Comparison of ENCODE assay signal across 8 mouse cellular contexts in the genomic region with DNA sequence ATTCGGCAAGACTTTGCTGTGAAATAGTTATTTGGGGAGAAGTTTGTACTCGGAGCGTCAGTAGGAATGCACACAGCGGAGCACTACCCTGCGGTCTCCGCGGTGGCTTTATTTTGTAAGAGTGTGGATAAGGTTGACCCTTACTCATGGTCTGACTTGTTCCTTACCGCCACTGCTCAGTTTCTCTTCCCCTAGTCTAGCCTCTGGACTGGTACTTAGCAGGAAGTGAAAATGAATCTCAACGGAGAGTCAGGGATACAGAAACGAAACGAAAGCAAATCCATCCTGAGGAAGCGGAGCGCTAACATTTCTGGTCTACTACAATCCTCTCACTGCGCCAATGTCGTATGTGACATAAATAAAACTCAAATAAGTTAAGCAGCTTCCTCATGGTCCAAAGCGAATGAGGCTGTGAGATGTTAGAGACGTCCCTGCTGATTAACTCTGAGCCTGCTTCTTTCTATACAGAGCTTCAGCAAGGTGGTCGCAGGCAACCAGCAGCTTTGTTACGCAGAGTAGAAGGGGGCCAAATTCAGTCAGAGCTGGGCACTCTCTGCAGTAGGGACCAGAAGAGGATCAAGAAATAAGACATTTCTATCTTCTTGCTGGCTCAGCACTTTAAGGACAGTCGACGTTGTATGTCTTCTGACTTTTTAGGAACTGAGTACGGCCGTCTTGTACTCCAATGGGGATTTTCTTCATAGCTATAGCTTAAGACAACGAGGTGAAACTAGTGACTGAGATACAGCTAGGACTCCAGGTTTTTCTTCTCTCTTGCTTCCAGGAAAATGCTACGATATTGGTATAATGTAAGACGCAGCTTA. TPM values are rescaled to one million over a fixed set of nuclear protein-coding genes. Genes with fewer than 3 reads are reported as not detected.
DNase-seq lines count a peak whose midpoint lies in the region; ATAC-seq lines count a peak whose summit lies in the region.

No protein-coding gene starts in this region.

- WGBS in embryonic facial prominence, embryonic 13.5 days = 73% methylated on average over 26 of the region's 26 CpGs
- WGBS in limb, embryonic 10.5 days = 77% methylated on average over 26 of the region's 26 CpGs
- 80% methylated on average over 26 of the region's 26 CpGs for WGBS in neural tube, embryonic 13.5 days

- no peak overlapping the region for H3K9ac ChIP-seq in embryonic facial prominence, embryonic 13.5 days
- H3K9ac ChIP-seq in neural tube, embryonic 13.5 days = no peak overlapping the region

- peak overlapping the region; percentile 17; the same call in 1 of the 2 replicates for H3K4me3 ChIP-seq in embryonic facial prominence, embryonic 13.5 days
- peak overlapping the region; percentile 20 for H3K4me3 ChIP-seq in limb, embryonic 10.5 days
- no peak overlapping the region for H3K4me3 ChIP-seq in neural tube, embryonic 13.5 days

- peaks cover 6% of the 10 kb centered on the region; the same call in 1 of the 2 replicates for H3K27me3 ChIP-seq in embryonic facial prominence, embryonic 13.5 days
- H3K27me3 ChIP-seq in limb, embryonic 10.5 days (ENCODE audit: low read depth, poor library complexity, severe bottlenecking) = 0 out of 2 replicates have a peak, but pooled peaks cover 9% of the 10 kb centered on the region
- peaks cover 13% of the 10 kb centered on the region for H3K27me3 ChIP-seq in neural tube, embryonic 13.5 days

- H3K4me1 ChIP-seq in embryonic facial prominence, embryonic 13.5 days = no peaks in the 10 kb centered on the region
- no peaks in the 10 kb centered on the region for H3K4me1 ChIP-seq in limb, embryonic 10.5 days
- no peaks in the 10 kb centered on the region for H3K4me1 ChIP-seq in neural tube, embryonic 13.5 days (replicated peaks)

- no peak overlapping the region for H3K27ac ChIP-seq in embryonic facial prominence, embryonic 13.5 days
- H3K27ac ChIP-seq in limb, embryonic 10.5 days = no peak overlapping the region
- H3K27ac ChIP-seq in neural tube, embryonic 13.5 days (replicated peaks) = no peak overlapping the region

- no peaks in the 10 kb centered on the region for H3K36me3 ChIP-seq in embryonic facial prominence, embryonic 13.5 days
- no peaks in the 10 kb centered on the region for H3K36me3 ChIP-seq in limb, embryonic 10.5 days
- H3K36me3 ChIP-seq in neural tube, embryonic 13.5 days = no peaks in the 10 kb centered on the region

- DNase-seq in layer of hippocampus, adult 9-11 months = peak; percentile 86
- DNase-seq in layer of hippocampus, adult 18-20 months (ENCODE audit: low spot score in 2 of 2) = no peak
- DNase-seq in limb, embryonic 10.5 days (ENCODE audit: low spot score) = no peak
- no peak for DNase-seq in cerebellum, postnatal 25 days
- no peak for DNase-seq in thymus, postnatal 10 days (ENCODE audit: low spot score in 2 of 2)
- no peak for DNase-seq in frontal cortex, postnatal 14 days (ENCODE audit: low spot score in 2 of 2)

- H3K4me2 ChIP-seq in embryonic facial prominence, embryonic 13.5 days = peak overlapping the region; percentile 32
- peak overlapping the region; percentile 18; the same call in 1 of the 2 replicates for H3K4me2 ChIP-seq in neural tube, embryonic 13.5 days

- no peaks in the 10 kb centered on the region for H3K9me3 ChIP-seq in embryonic facial prominence, embryonic 13.5 days
- H3K9me3 ChIP-seq in limb, embryonic 10.5 days (replicated peaks) = no peaks in the 10 kb centered on the region
- no peaks in the 10 kb centered on the region for H3K9me3 ChIP-seq in neural tube, embryonic 13.5 days

- no peak for ATAC-seq in embryonic facial prominence, embryonic 13.5 days (ENCODE audit: insufficient number of reproducible peaks, insufficient read depth, low FRiP score, low TSS enrichment, low read depth)
- ATAC-seq in neural tube, embryonic 13.5 days (ENCODE audit: low read depth) = no peak

RNA-seq across cellular contexts. Expression of a gene that starts 7.1 kb away (rescaled TPM):
- 1 to 10 TPM; 1.9 to 3.8 TPM for total RNA-seq in layer of hippocampus, adult 18-20 months (2021)
- polyA plus RNA-seq in embryonic facial prominence, embryonic 13.5 days (2015; fragmentation: Nextera tagmentation; extraction: Ambion mirVana) = 2.1 and 2.7 TPM in 2 replicates
- polyA plus RNA-seq in limb, embryonic 10.5 days (2016; fragmentation: Nextera tagmentation; extraction: Ambion mirVana) = 0.60 and 0.85 TPM in 2 replicates
- 1.9 and 2.1 TPM in 2 replicates for polyA plus RNA-seq in neural tube, embryonic 13.5 days (2015; fragmentation: Nextera tagmentation; extraction: Ambion mirVana)

RNA-seq across cellular contexts. Expression of a gene that starts 31.4 kb away (rescaled TPM):
- 100 to 1,000 TPM; 146 to 147 TPM for total RNA-seq in layer of hippocampus, adult 18-20 months (2021)
- polyA plus RNA-seq in embryonic facial prominence, embryonic 13.5 days (2015; fragmentation: Nextera tagmentation; extraction: Ambion mirVana) = 13.8 and 13.9 TPM in 2 replicates
- 8.2 and 10.7 TPM in 2 replicates for polyA plus RNA-seq in limb, embryonic 10.5 days (2016; fragmentation: Nextera tagmentation; extraction: Ambion mirVana)
- 2.1 and 2.7 TPM in 2 replicates for polyA plus RNA-seq in neural tube, embryonic 13.5 days (2015; fragmentation: Nextera tagmentation; extraction: Ambion mirVana)

RNA-seq across cellular contexts. Expression of a gene that starts 32.5 kb away (rescaled TPM):
- 10 to 100 TPM; 35.3 to 37.8 TPM for total RNA-seq in layer of hippocampus, adult 18-20 months (2021)
- 80.9 and 96.2 TPM in 2 replicates for polyA plus RNA-seq in embryonic facial prominence, embryonic 13.5 days (2015; fragmentation: Nextera tagmentation; extraction: Ambion mirVana)
- polyA plus RNA-seq in limb, embryonic 10.5 days (2016; fragmentation: Nextera tagmentation; extraction: Ambion mirVana) = 48.3 and 54.0 TPM in 2 replicates
- 13.1 and 17.8 TPM in 2 replicates for polyA plus RNA-seq in neural tube, embryonic 13.5 days (2015; fragmentation: Nextera tagmentation; extraction: Ambion mirVana)

RNA-seq across cellular contexts. Expression of a gene that starts 37.8 kb away (rescaled TPM):
- total RNA-seq in layer of hippocampus, adult 18-20 months (2021) = 10 to 100 TPM; 33.3 to 33.7 TPM
- 11.2 and 12.5 TPM in 2 replicates for polyA plus RNA-seq in embryonic facial prominence, embryonic 13.5 days (2015; fragmentation: Nextera tagmentation; extraction: Ambion mirVana)
- polyA plus RNA-seq in limb, embryonic 10.5 days (2016; fragmentation: Nextera tagmentation; extraction: Ambion mirVana) = 7.7 and 9.4 TPM in 2 replicates
- polyA plus RNA-seq in neural tube, embryonic 13.5 days (2015; fragmentation: Nextera tagmentation; extraction: Ambion mirVana) = 3.3 and 3.5 TPM in 2 replicates

RNA-seq across cellular contexts. Expression of a gene that starts 54.4 kb away (rescaled TPM):
- not detected for total RNA-seq in layer of hippocampus, adult 18-20 months (2021)
- polyA plus RNA-seq in embryonic facial prominence, embryonic 13.5 days (2015; fragmentation: Nextera tagmentation; extraction: Ambion mirVana) = 1.5 TPM in 1 of 2 replicates, not detected in the other
- polyA plus RNA-seq in limb, embryonic 10.5 days (2016; fragmentation: Nextera tagmentation; extraction: Ambion mirVana) = 0.41 TPM in 1 of 2 replicates, not detected in the other
- 0.38 and 0.96 TPM in 2 replicates for polyA plus RNA-seq in neural tube, embryonic 13.5 days (2015; fragmentation: Nextera tagmentation; extraction: Ambion mirVana)
